Comparison of ENCODE assay signal across 26 mouse cellular contexts in genomic region chr8:89566461-89566860, GRCm38 (mm10).
A peak's percentile ranks its signal among the peaks of the same experiment; 100 is the strongest.
DNase-seq lines count a peak whose midpoint lies in the region; ATAC-seq and TF ChIP-seq lines count a peak whose summit lies in the region.
"Had no signal": no experiment of that assay in that cellular context is flagged by ENCODE, and none has a peak within 500 bp of the region (broad histone marks: within the 10 kb centered on the region; RNA-seq: fewer than 3 reads in every experiment).

No protein-coding gene starts in this region.

- DNase-seq in heart, adult 11 months: peak; percentile 71
- DNase-seq in heart, postnatal 14 days: no peak
- DNase-seq in limb, embryonic 11.5 days (ENCODE audit: low spot score): peak; percentile 21
- no peak for DNase-seq in limb, embryonic 10.5 days (ENCODE audit: low spot score)
- DNase-seq: adrenal gland, adult 8-10 months; adrenal gland, postnatal 14 days; adrenal gland, postnatal 36 days; B cell, adult 2 months; cerebellum, adult 11-12 months; cerebellum, adult 2 months; cerebellum, adult 9-10 months; cerebellum, postnatal 10 days; cerebellum, postnatal 25 days had no signal

- H3K4me1 ChIP-seq in limb, embryonic 11.5 days (ENCODE audit: control insufficient read depth, insufficient read depth, low read length): peaks cover 15% of the 10 kb centered on the region
- H3K4me1 ChIP-seq in limb, embryonic 10.5 days: peaks cover 37% of the 10 kb centered on the region
- peaks cover 19% of the 10 kb centered on the region for H3K4me1 ChIP-seq in olfactory bulb, adult 2 months (ENCODE audit: control insufficient read depth, insufficient read depth, low read length)
- H3K4me1 ChIP-seq: embryonic facial prominence, embryonic 15.5 days had no signal

- no peak for TF ChIP-seq POLR2A in olfactory bulb, adult 2 months (IDR thresholded peaks at IDR 0.05; ENCODE audit: insufficient read depth, low read depth, low read length)

- no peaks in the 10 kb centered on the region for H3K9me3 ChIP-seq in limb, embryonic 11.5 days (ENCODE audit: control insufficient read depth, low read length)
- no peaks in the 10 kb centered on the region for H3K9me3 ChIP-seq in limb, embryonic 10.5 days (replicated peaks)
- H3K9me3 ChIP-seq: embryonic facial prominence, embryonic 13.5 days; embryonic facial prominence, embryonic 15.5 days; forebrain, embryonic 10.5 days; forebrain, embryonic 12.5 days had no signal

- no peak overlapping the region for H3K4me3 ChIP-seq in limb, embryonic 11.5 days (ENCODE audit: low read depth, low read length)
- H3K4me3 ChIP-seq in limb, embryonic 10.5 days: no peak overlapping the region
- no peak overlapping the region for H3K4me3 ChIP-seq in olfactory bulb, adult 2 months (ENCODE audit: insufficient read depth, low read depth, low read length)
- H3K4me3 ChIP-seq: embryonic facial prominence, embryonic 13.5 days; embryonic facial prominence, embryonic 15.5 days; erythroblast, embryonic 14.5 days; forebrain, embryonic 10.5 days; forebrain, embryonic 12.5 days had no signal

- H3K9ac ChIP-seq in limb, embryonic 11.5 days (ENCODE audit: low read length): no peak overlapping the region
- H3K9ac ChIP-seq: embryonic facial prominence, embryonic 13.5 days; embryonic facial prominence, embryonic 15.5 days; forebrain, embryonic 12.5 days had no signal

- ATAC-seq in limb, embryonic 11.5 days (ENCODE audit: insufficient number of reproducible peaks, low FRiP score, low TSS enrichment, low read depth): no peak
- ATAC-seq: activated CD4-positive, CD25-positive, alpha-beta regulatory T cell, adult 4 months; CD4-positive, CD25-positive, alpha-beta regulatory T cell, adult 4 months; forebrain, embryonic 14.5 days; forebrain, embryonic 16.5 days; Patski had no signal

- no peaks in the 10 kb centered on the region for H3K27me3 ChIP-seq in limb, embryonic 11.5 days (ENCODE audit: control insufficient read depth, insufficient read depth, low read length)
- peaks cover 35% of the 10 kb centered on the region; the same call in 1 of the 2 replicates for H3K27me3 ChIP-seq in limb, embryonic 10.5 days (ENCODE audit: low read depth, poor library complexity, severe bottlenecking)
- H3K27me3 ChIP-seq: CH12.LX had no signal

- H3K36me3 ChIP-seq in limb, embryonic 11.5 days (ENCODE audit: control insufficient read depth, insufficient read depth, low read length): no peaks in the 10 kb centered on the region
- H3K36me3 ChIP-seq in limb, embryonic 10.5 days: no peaks in the 10 kb centered on the region
- H3K36me3 ChIP-seq: embryonic facial prominence, embryonic 13.5 days; embryonic facial prominence, embryonic 15.5 days; forebrain, embryonic 10.5 days; forebrain, embryonic 12.5 days; G1E had no signal

- no peak overlapping the region for H3K4me2 ChIP-seq in limb, embryonic 11.5 days (ENCODE audit: low read depth, severe bottlenecking)
- H3K4me2 ChIP-seq: embryonic facial prominence, embryonic 13.5 days; embryonic facial prominence, embryonic 15.5 days; forebrain, embryonic 12.5 days had no signal

- no peak overlapping the region for H3K27ac ChIP-seq in limb, embryonic 11.5 days (replicated peaks; ENCODE audit: low read depth, low read length)
- H3K27ac ChIP-seq in limb, embryonic 10.5 days: no peak overlapping the region
- peak overlapping the region; percentile 64; the same call in 1 of the 2 replicates for H3K27ac ChIP-seq in olfactory bulb, adult 2 months (ENCODE audit: insufficient read depth, low read depth, low read length)
- H3K27ac ChIP-seq: embryonic facial prominence, embryonic 13.5 days; embryonic facial prominence, embryonic 15.5 days; forebrain, embryonic 10.5 days; forebrain, embryonic 12.5 days had no signal

- TF ChIP-seq CTCF in olfactory bulb, adult 2 months (IDR thresholded peaks at IDR 0.05; ENCODE audit: insufficient read depth, low read depth, low read length): no peak

- 16% methylated on average over 4 of the region's 4 CpGs for WGBS in limb, embryonic 11.5 days
- 21% methylated on average over 4 of the region's 4 CpGs for WGBS in limb, embryonic 10.5 days
- 63% methylated on average over 4 of the region's 4 CpGs for WGBS in olfactory bulb, adult 2 months

- intact Hi-C loops in heart, postnatal 14 days (cut with DNase I): no loop called here

Comparison
In these comparisons a context has a peak if more than half of its experiments do, and no peak if none do; other contexts are left out.
1. DNase-seq: peak in heart, adult 11 months (single experiment) and limb, embryonic 11.5 days (single experiment); none in heart, postnatal 14 days (0 of 2) and limb, embryonic 10.5 days (single experiment).